Mouse (Mus musculus) lung, embryonic 16.5 days (tissue): ENCODE data around the gene Epo. TPM values are rescaled to one million over a fixed set of nuclear protein-coding genes. Genes with fewer than 3 reads are reported as not detected.

Source experiments
- ATAC-seq: fragments of 200-750 bp; cut with Nextera tagmentation; 2 replicates; pipeline ENCODE4 v1.8.0; 2017; ENCODE audit warnings: low read depth, mild to moderate bottlenecking, moderate library complexity
- H3K27ac ChIP-seq: fragments of 300-500 bp; sonication (generic); 2 replicates; pipeline ENCODE4 v1.5.1; 2014; ENCODE audit warnings: mild to moderate bottlenecking, control low read depth, low read length
- H3K27me3 ChIP-seq: fragments of 300-500 bp; sonication (generic); 2 replicates; pipeline ENCODE4 v1.6.1; 2014; ENCODE audit warnings: low read depth, low read length, mixed read lengths; ENCODE audit not compliant: control insufficient read depth, insufficient read depth
- H3K36me3 ChIP-seq: fragments of 300-500 bp; sonication (generic); 2 replicates; pipeline ENCODE4 v1.6.1; 2014; ENCODE audit warnings: low read length; ENCODE audit not compliant: control insufficient read depth, insufficient read depth
- H3K4me1 ChIP-seq: fragments of 300-500 bp; sonication (generic); replicated peaks from 2 replicates; pipeline ENCODE4 v1.6.1; 2014; ENCODE audit warnings: low read length, mixed read lengths; ENCODE audit not compliant: control insufficient read depth, insufficient read depth
- H3K4me2 ChIP-seq: fragments of 300-500 bp; sonication (generic); 2 replicates; pipeline ENCODE4 v1.6.1; 2014; ENCODE audit warnings: low read depth, low read length, control low read depth
- H3K4me3 ChIP-seq: fragments of 300-500 bp; sonication (generic); 2 replicates; pipeline ENCODE4 v1.5.1; 2014; ENCODE audit warnings: mild to moderate bottlenecking, low read length, control low read depth
- H3K9ac ChIP-seq: fragments of 300-500 bp; sonication (generic); 2 replicates; pipeline ENCODE4 v1.6.1; 2014; ENCODE audit warnings: low read length, control low read depth
- H3K9me3 ChIP-seq: fragments of 300-500 bp; sonication (generic); 2 replicates; pipeline ENCODE4 v1.6.1; 2016; ENCODE audit warnings: low read length; ENCODE audit not compliant: control insufficient read depth
- WGBS: fragments of 180-500 bp; shearing (Covaris S2); extraction: QIAGEN DNeasy Blood & Tissue Kit; methylation state at CpG from one replicate; pipeline ENCODE4 v1.1.7; 2014; 5-methylcytosine and 5-hydroxymethylcytosine counted together
- microRNA-seq: library from miRNA; unstranded; fragments of <30 nt; microRNA quantifications from one replicate; pipeline ENCODE4, GENCODE M21; 2016
- polyA plus RNA-seq: library from polyadenylated mRNA; unstranded; fragments of >200 nt; fragmentation: Nextera tagmentation; extraction: Ambion mirVana; gene quantifications from 2 replicates; pipeline ENCODE4 v1.2.1, GENCODE M21; 2015

The Epo gene
- polyA plus RNA-seq, 1 experiment from 2014 or later: 0.98 TPM

DNA sequence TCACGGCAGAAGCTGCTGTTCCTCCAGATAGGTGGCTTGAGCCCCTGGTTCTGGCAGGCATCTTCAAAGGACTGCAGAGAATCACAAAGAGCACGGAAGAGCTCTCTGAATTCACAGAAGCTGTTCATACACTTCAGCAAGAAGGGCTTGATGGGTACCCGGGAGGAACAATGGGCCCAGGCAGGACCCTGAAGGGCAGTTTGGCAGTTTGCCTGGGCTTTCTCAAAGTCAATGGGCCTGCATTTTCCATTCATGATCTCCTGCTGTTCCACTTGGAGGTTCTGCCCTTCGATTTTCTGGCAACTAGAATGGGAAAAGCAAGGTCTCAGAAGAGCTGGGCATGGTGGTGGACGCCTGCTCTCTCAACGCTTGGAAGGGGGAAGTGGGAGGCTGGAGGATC is 99.2 kb downstream of the Epo start:
- no peaks in the 10 kb centered on the region for H3K9me3 ChIP-seq
- no peak for ATAC-seq
- H3K4me1 ChIP-seq: no peaks in the 10 kb centered on the region

More for the DNA sequence above, 99.2 kb downstream of the Epo start:
- H3K4me2 ChIP-seq: no peak overlapping the region
- H3K9ac ChIP-seq: no peak overlapping the region
- no peak overlapping the region for H3K4me3 ChIP-seq
- no peak overlapping the region for H3K27ac ChIP-seq
- 45% methylated on average over 6 of the region's 6 CpGs for WGBS
- H3K27me3 ChIP-seq: no peaks in the 10 kb centered on the region
- H3K36me3 ChIP-seq: no peaks in the 10 kb centered on the region

Small RNAs within 50 kb of the gene (microRNA-seq; reads per million reads assigned to microRNA genes)
- gene Mir6418: not detected

Other genes with a start within 250 kb of the Epo start
- gene Ache, start 245.7 kb downstream of the Epo start, polyA plus RNA-seq: 1.9 and 2.6 TPM in 2 replicates
- 5.1 and 5.6 TPM in 2 replicates for gene Ufsp1, start 238.6 kb downstream of the Epo start, polyA plus RNA-seq
- gene Srrt, start 225.6 kb downstream of the Epo start, polyA plus RNA-seq: 141 and 144 TPM in 2 replicates
- 90.5 and 94.0 TPM in 2 replicates for gene Trip6, start 218.8 kb downstream of the Epo start, polyA plus RNA-seq
- 11.6 and 12.5 TPM in 2 replicates for gene Slc12a9, start 199.6 kb downstream of the Epo start, polyA plus RNA-seq
- 50.7 and 56.9 TPM in 2 replicates for gene Ephb4, start 183.1 kb downstream of the Epo start, polyA plus RNA-seq
- 0.53 and 0.62 TPM in 2 replicates for gene Zan, start 56.2 kb downstream of the Epo start, polyA plus RNA-seq
- gene Pop7, start 30.7 kb downstream of the Epo start, polyA plus RNA-seq: 50.4 and 54.4 TPM in 2 replicates
- gene Gigyf1, start 14.7 kb downstream of the Epo start, polyA plus RNA-seq: 10.7 and 10.9 TPM in 2 replicates
- 379 and 400 TPM in 2 replicates for gene Gnb2, start 268 bp upstream of the Epo start, polyA plus RNA-seq
- gene Actl6b, start 20.3 kb upstream of the Epo start, polyA plus RNA-seq: 0.51 and 0.60 TPM in 2 replicates
- 0.46 and 1.4 TPM in 2 replicates for gene Tfr2, start 36.6 kb upstream of the Epo start, polyA plus RNA-seq
- gene Mospd3, start 67.8 kb upstream of the Epo start, polyA plus RNA-seq: 30.4 and 30.7 TPM in 2 replicates
- gene Pcolce, start 80.5 kb upstream of the Epo start, polyA plus RNA-seq: 119 and 123 TPM in 2 replicates
- 0.13 and 0.15 TPM in 2 replicates for gene Fbxo24, start 95.8 kb upstream of the Epo start, polyA plus RNA-seq
- 34.2 and 42.6 TPM in 2 replicates for gene Lrch4, start 95.9 kb upstream of the Epo start, polyA plus RNA-seq
- gene Gm20605, start 95.9 kb upstream of the Epo start, polyA plus RNA-seq: 14.8 and 18.1 TPM in 2 replicates
- gene Sap25, start 108.1 kb upstream of the Epo start, polyA plus RNA-seq: 9.7 and 12.4 TPM in 2 replicates
- 0.38 TPM in 1 of 2 replicates, not detected in the other for gene Irs3, start 112.5 kb upstream of the Epo start, polyA plus RNA-seq
- gene Agfg2, start 151.5 kb upstream of the Epo start, polyA plus RNA-seq: 14.2 and 16.3 TPM in 2 replicates
- gene Nyap1, start 208.4 kb upstream of the Epo start, polyA plus RNA-seq: 1.6 and 1.9 TPM in 2 replicates
- 140 and 146 TPM in 2 replicates for gene Tsc22d4, start 212.5 kb upstream of the Epo start, polyA plus RNA-seq
- 25.9 and 30.5 TPM in 2 replicates for gene Ppp1r35, start 245.6 kb upstream of the Epo start, polyA plus RNA-seq